Mouse (Mus musculus) spleen, postnatal 4 days (tissue): ENCODE results near the gene Mfrp.

Experiments
- DNase-seq, 2 experiments: peaks; one replicate each; pipeline ENCODE4 v3.0.0; 2022; ENCODE audit warnings: low spot score in 2 of 2

Gene Mfrp

GRCm38 (mm10) chr9:44130034-44130433, 28.5 kb downstream of the Mfrp start:
- peak; percentile 52 to 76 for DNase-seq

DNA sequence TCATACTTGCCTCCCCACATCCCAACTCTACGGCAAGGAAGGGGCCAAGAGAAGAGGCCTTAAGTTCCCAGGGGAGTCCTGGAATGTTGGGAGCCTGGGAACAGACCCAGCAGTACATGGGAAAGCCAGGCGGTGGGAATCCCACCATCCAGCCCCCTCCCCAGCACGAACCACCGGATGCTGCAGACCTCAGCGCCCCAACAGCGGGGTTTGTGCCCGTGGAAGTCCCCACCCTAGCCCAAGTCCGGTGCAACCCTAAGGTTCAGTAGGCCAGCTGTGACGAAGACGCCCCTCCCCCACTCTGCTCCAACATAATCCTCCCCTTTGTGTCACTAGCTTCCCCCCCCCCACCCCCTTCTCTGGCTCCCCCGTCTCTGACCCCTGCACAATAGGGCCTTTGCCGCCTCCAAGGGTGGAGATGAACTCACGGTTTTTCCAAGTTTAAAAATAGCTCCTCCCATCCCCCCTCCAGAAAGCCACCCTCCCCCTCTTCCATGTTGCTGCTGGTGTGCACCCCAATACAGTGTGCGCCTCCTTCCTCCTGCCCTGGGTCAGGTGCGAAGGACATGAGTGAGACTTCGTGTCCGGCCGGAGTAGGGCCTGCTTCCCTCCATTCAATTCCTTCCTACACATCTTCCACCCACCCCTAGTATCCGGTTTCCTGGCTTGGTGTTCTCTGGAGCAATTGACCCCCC, 29.2 kb downstream of the Mfrp start:
- peak in 1 of 2 experiments; percentile 67 for DNase-seq

DNA sequence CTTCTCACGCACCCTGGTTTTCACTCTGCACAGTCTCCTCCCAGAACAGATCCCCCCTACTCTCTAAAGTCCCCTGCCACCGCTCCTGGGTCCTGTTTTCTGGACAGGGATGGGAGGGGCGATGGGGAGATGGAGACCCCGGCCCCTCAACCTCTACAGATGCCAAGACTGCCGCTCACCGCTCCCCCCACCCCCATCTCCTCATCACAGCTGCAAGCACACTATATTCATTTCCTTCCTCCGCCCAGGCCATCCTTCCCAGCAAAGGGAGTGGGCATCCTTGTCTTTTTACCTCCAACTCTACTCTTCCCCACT, 29.7 kb downstream of the Mfrp start:
- DNase-seq, result peak in 1 of 2 experiments; percentile 54

DNA sequence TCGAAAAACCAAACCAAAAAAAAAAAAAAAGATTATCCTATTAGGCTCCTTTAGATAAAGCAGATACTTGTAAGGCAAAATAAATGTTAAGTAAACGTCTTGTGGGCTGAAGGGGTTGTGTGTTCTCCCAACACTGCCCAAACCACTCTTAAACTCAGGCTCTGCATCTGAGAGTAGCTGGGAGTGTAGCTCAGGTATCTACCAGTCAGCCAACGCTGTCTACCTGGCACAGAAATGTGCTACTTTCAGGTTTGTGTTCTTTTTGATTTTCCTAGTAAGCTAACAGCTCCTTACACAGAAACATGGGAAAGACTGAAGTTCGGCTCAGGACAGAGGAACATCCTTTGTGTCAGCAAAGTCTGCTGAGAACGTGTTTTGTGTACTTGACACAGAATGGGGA, 30.7 kb downstream of the Mfrp start:
- no peak for DNase-seq

GRCm38 (mm10) chr9:44133287-44133686, 31.8 kb downstream of the Mfrp start:
- DNase-seq, result no peak

- DNase-seq, result peak in 1 of 2 experiments; percentile 70
Observed at GRCm38 (mm10) chr9:44134101-44134850, 32.7 kb downstream of the Mfrp start, which contains the start of gene Mcam. Mcam (plus strand) TSS chr9:44134469.

- DNase-seq, result peak in 1 of 2 experiments; percentile 70
Observed at GRCm38 (mm10) chr9:44134851-44135730, 33.6 kb downstream of the Mfrp start.

DNA sequence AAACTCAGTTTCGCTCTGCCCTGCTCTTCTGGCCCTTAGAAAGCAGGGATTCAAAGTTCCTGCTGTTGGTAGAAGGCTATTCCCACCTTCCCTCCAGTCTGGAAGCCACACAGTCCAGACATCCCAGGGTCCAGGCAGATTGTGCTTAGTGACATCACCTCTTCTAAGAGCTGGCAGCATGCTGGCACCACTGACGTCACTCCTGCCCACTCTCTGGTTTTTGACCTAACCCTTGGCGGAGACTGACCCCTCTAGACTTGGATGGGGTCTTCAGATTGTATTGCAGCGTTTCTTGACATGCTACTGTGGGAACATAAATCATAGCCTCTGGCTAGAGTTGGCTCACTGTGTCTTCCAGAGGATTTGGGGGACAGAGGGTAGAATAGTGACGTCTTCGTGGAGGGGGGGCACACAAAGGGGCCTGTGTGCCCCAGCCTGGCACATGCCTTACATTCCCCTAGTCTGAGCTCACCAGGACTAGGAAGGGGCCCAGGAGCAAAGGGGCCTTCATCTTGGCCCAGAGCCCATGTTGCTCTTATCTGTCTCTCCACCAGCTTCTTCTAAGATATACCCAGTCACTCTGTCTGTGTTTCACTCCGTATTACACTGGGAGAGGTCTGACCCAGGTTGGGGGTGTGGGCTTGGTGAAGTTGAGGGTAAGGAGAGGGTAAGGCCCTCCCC, 34.3 kb downstream of the Mfrp start:
- no peak for DNase-seq

GRCm38 (mm10) chr9:44137846-44138245, 36.3 kb downstream of the Mfrp start:
- DNase-seq, result no peak

DNA sequence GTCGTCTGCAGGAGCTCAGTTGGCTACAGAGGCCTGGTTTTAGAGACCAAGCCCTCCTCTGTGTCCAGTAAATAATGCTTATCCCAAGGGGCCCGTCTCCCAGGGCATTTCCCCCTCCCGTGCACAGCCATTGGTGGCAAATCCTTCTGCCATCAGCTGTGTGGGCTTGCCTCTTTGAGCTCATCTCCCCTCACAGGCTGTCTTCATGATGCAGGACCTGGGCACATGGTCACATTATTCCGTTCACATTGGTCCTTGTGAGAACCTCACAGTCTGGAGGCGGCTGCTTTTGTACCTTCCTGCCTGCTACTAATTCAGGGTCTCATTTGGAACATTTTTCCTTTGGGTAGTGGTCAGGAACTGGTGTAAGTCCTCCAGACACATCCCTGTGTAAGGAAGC, 40.4 kb downstream of the Mfrp start:
- DNase-seq, result no peak

GRCm38 (mm10) chr9:44143421-44143820, 41.9 kb downstream of the Mfrp start:
- DNase-seq, result no peak

- no peak for DNase-seq
Observed at GRCm38 (mm10) chr9:44144023-44144717, 42.6 kb downstream of the Mfrp start.

- no peak for DNase-seq
Observed at GRCm38 (mm10) chr9:44144718-44145060, 43.2 kb downstream of the Mfrp start.

GRCm38 (mm10) chr9:44147290-44147689, 45.8 kb downstream of the Mfrp start:
- DNase-seq, result no peak
